17 mouse cellular contexts compared by ENCODE assay signal in the genomic region with DNA sequence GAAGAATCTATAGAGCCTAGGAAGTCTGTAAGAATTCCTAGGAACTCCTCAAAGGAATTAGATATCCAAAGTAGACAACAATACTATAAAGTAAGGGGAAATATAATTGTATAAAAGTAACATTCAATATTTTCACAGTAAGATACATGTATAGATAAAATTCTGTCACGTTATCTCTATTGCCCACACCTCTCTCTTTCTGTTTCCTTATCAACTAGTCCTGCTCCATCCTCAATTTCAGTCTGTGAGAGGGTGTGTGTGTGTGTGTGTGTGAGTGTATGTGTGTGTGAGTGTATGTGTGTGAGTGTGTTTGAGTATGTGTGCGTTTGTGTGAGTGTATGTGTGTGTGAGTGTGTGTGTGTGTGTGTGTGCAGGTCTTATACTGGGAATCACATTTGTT.
DNase-seq lines count a peak whose midpoint lies in the region; TF ChIP-seq lines count a peak whose summit lies in the region.
"Had no signal": no experiment of that assay in that cellular context is flagged by ENCODE, and none has a peak within 500 bp of the region (broad histone marks: within the 10 kb centered on the region; RNA-seq: fewer than 3 reads in every experiment).

No protein-coding gene starts in this region.

- H3K79me2 ChIP-seq in MEL (ENCODE audit: control insufficient read depth, insufficient read depth, low read length, poor library complexity) = no peaks in the 10 kb centered on the region

- no peak overlapping the region for H3K27ac ChIP-seq in MEL (ENCODE audit: control insufficient read depth, low read depth, low read length)

- no peak overlapping the region for H3K9ac ChIP-seq in MEL (ENCODE audit: control insufficient read depth, low read depth, low read length, poor library complexity, severe bottlenecking)

- TF ChIP-seq RAD21 in MEL (IDR thresholded peaks at IDR 0.05; ENCODE audit: low read depth, low read length) = no peak

- 0 out of 4 replicates have a peak, but pooled peaks cover 0 to 3% of the 10 kb centered on the region in 2 experiments for H3K36me3 ChIP-seq in MEL (ENCODE audit: control insufficient read depth in 1 of 2, insufficient read depth in 2 of 2, low read length in 2 of 2)
- H3K36me3 ChIP-seq: G1E had no signal

- no peaks in the 10 kb centered on the region for H3K27me3 ChIP-seq in MEL (ENCODE audit: control insufficient read depth in 1 of 2, insufficient read depth in 2 of 2, low read length in 2 of 2)
- H3K27me3 ChIP-seq: CH12.LX, Patski had no signal

- no peak for DNase-seq in MEL (ENCODE audit: low read depth, low spot score)
- DNase-seq in layer of hippocampus, adult 11-12 months (ENCODE audit: low spot score) = no peak
- DNase-seq: adrenal gland, adult 2 months; adrenal gland, adult 8-10 months; adrenal gland, postnatal 10 days; adrenal gland, postnatal 14 days; adrenal gland, postnatal 25 days; adrenal gland, postnatal 36 days; B cell, adult 2 months; cerebellum, adult 11 months; cerebellum, adult 11-12 months; cerebellum, adult 18-20 months; cerebellum, adult 2 months; cerebellum, adult 8-10 months had no signal

- peak in 1 of 2 experiments; percentile 59; a peak in 2 of 4 replicates for TF ChIP-seq EP300 in MEL (IDR thresholded peaks at IDR 0.05; ENCODE audit: low read depth in 1 of 2, low read length in 2 of 2)

- no peaks in the 10 kb centered on the region for H3K9me3 ChIP-seq in MEL (replicated peaks; ENCODE audit: insufficient read depth, low read length)
- H3K9me3 ChIP-seq: G1E had no signal

- TF ChIP-seq CTCF in MEL (IDR thresholded peaks at IDR 0.05 in 2 of 3, conservative IDR thresholded peaks at IDR 0.05 in 1 of 3; ENCODE audit: control insufficient read depth in 1 of 3, insufficient read depth in 1 of 3, low read depth in 2 of 3, low read length in 3 of 3, poor library complexity in 1 of 3, severe bottlenecking in 1 of 3) = no peak

- H3K4me3 ChIP-seq in MEL (ENCODE audit: control insufficient read depth in 1 of 2, insufficient read depth in 1 of 2, low read depth in 2 of 2, low read length in 2 of 2) = no peak overlapping the region

- TF ChIP-seq POLR2A in MEL (IDR thresholded peaks at IDR 0.05; ENCODE audit: control insufficient read depth in 1 of 2, insufficient read depth in 1 of 2, low read depth in 1 of 2, low read length in 2 of 2, poor library complexity in 1 of 2) = no peak

- H3K4me1 ChIP-seq in MEL (ENCODE audit: control insufficient read depth in 1 of 2, insufficient read depth in 2 of 2, low read length in 2 of 2) = peaks cover 0 to 4% of the 10 kb centered on the region in 2 experiments; a peak in 3 of 4 replicates

TF ChIP-seq in MEL, 35 proteins besides CTCF, POLR2A, EP300 and RAD21:
- TF ChIP-seq ETS1 (IDR thresholded peaks at IDR 0.05; ENCODE audit: low read depth, low read length) (peak; percentile 30; the same call in 1 of the 2 replicates), GATA1 (IDR thresholded peaks at IDR 0.05; ENCODE audit: low read depth, low read length) (0 out of 2 replicates have a peak, but pooled peaks have one; percentile 27), HCFC1 (IDR thresholded peaks at IDR 0.05; ENCODE audit: low read depth, low read length) (no peak), MXI1 (IDR thresholded peaks at IDR 0.05; ENCODE audit: low read depth, low read length) (no peak), ZMIZ1 (IDR thresholded peaks at IDR 0.05; ENCODE audit: low read depth, low read length) (no peak), TAL1 (IDR thresholded peaks at IDR 0.05; ENCODE audit: low read length) (no peak), TCF12 (IDR thresholded peaks at IDR 0.05; ENCODE audit: low read depth, low read length) (peak; percentile 85), NRF1 (IDR thresholded peaks at IDR 0.05; ENCODE audit: insufficient read depth, low read depth, low read length, poor library complexity, severe bottlenecking) (no peak)
